Mouse (Mus musculus) neural tube, embryonic 14.5 days (tissue): ENCODE results near the gene Rbp1. TPM values are rescaled to one million over a fixed set of nuclear protein-coding genes. Genes with fewer than 3 reads are reported as not detected.

Experiments
- ATAC-seq: fragments of 200-750 bp; cut with Nextera tagmentation; 2 replicates; pipeline ENCODE4 v1.8.0; 2017; ENCODE audit warnings: low read depth, mild to moderate bottlenecking, moderate TSS enrichment, moderate library complexity
- H3K27ac ChIP-seq: fragments of 300-500 bp; sonication (generic); 2 replicates; pipeline ENCODE4 v1.5.1; 2014; ENCODE audit warnings: low read depth, mild to moderate bottlenecking, control low read depth, low read length, moderate library complexity, mixed read lengths
- H3K27me3 ChIP-seq: fragments of 300-500 bp; sonication (generic); 2 replicates; pipeline ENCODE4 v1.6.1; 2014; ENCODE audit warnings: low read length; ENCODE audit not compliant: control insufficient read depth, insufficient read depth
- H3K36me3 ChIP-seq: fragments of 300-500 bp; sonication (generic); 2 replicates; pipeline ENCODE4 v1.6.1; 2014; ENCODE audit warnings: low read length, mixed read lengths; ENCODE audit not compliant: control insufficient read depth, insufficient read depth
- H3K4me1 ChIP-seq: fragments of 300-500 bp; sonication (generic); 2 replicates; pipeline ENCODE4 v1.6.1; 2014; ENCODE audit warnings: low read length; ENCODE audit not compliant: control insufficient read depth, insufficient read depth
- H3K4me2 ChIP-seq: fragments of 300-500 bp; sonication (generic); 2 replicates; pipeline ENCODE4 v1.6.1; 2014; ENCODE audit warnings: mild to moderate bottlenecking, low read depth, low read length, control low read depth
- H3K4me3 ChIP-seq: fragments of 300-500 bp; sonication (generic); 2 replicates; pipeline ENCODE4 v1.5.1; 2014; ENCODE audit warnings: low read depth, low read length, control low read depth, mixed read lengths
- H3K9ac ChIP-seq: fragments of 300-500 bp; sonication (generic); replicated peaks from 2 replicates; pipeline ENCODE4 v1.6.1; 2014; ENCODE audit warnings: low read depth, mild to moderate bottlenecking, control low read depth, low read length, mixed read lengths
- H3K9me3 ChIP-seq: fragments of 300-500 bp; sonication (generic); 2 replicates; pipeline ENCODE4 v1.6.1; 2016; ENCODE audit warnings: low read length; ENCODE audit not compliant: control insufficient read depth
- WGBS: fragments of 180-500 bp; shearing (Covaris S2); extraction: QIAGEN DNeasy Blood & Tissue Kit; methylation state at CpG from one replicate; pipeline ENCODE4 v1.1.7; 2014; 5-methylcytosine and 5-hydroxymethylcytosine counted together
- polyA plus RNA-seq: library from polyadenylated mRNA; unstranded; fragments of >200 nt; fragmentation: Nextera tagmentation; extraction: Ambion mirVana; gene quantifications from 2 replicates; pipeline ENCODE4 v1.2.1, GENCODE M21; 2014

Gene Rbp1
- polyA plus RNA-seq, 1 experiment from 2014 or later = 49.1 TPM

- Histone ChIP-seq H3K9me3 (no peaks in the 10 kb centered on the region), H3K4me3 (no peak overlapping the region), H3K4me1 (peaks cover 8% of the 10 kb centered on the region), H3K36me3 (no peaks in the 10 kb centered on the region), H3K9ac (no peak overlapping the region), H3K4me2 (no peak overlapping the region), H3K27ac (no peak overlapping the region), H3K27me3 (no peaks in the 10 kb centered on the region; the same call in 1 of the 2 replicates)
- ATAC-seq = no peak
- WGBS = 89% methylated on average over 5 of the region's 5 CpGs
These were observed 69.5 kb downstream of the Rbp1 start for GRCm38 (mm10) chr9:98492212-98492611.

GRCm38 (mm10) chr9:98492821-98493220 lies 70.1 kb downstream of the Rbp1 start:
- H3K27ac ChIP-seq = no peak overlapping the region
- no peaks in the 10 kb centered on the region; the same call in 1 of the 2 replicates for H3K27me3 ChIP-seq
- no peak overlapping the region for H3K4me3 ChIP-seq
- ATAC-seq = no peak
- no peaks in the 10 kb centered on the region for H3K36me3 ChIP-seq
- H3K4me2 ChIP-seq = no peak overlapping the region
- no peak overlapping the region for H3K9ac ChIP-seq
- 93% methylated on average over 1 of the region's 1 CpGs for WGBS
- peaks cover 14% of the 10 kb centered on the region for H3K4me1 ChIP-seq
- no peaks in the 10 kb centered on the region for H3K9me3 ChIP-seq

Other genes starting within 250 kb of the Rbp1 start
- 1.5 and 1.6 TPM in 2 replicates for gene Nmnat3, start 135.5 kb upstream of the Rbp1 start, polyA plus RNA-seq
- gene Rbp2, start 63.2 kb downstream of the Rbp1 start, polyA plus RNA-seq = 1.4 and 1.9 TPM in 2 replicates
- 119 and 154 TPM in 2 replicates for gene Copb2, start 140.8 kb downstream of the Rbp1 start, polyA plus RNA-seq
- gene Mrps22, start 178.7 kb downstream of the Rbp1 start, polyA plus RNA-seq = 50.4 and 54.8 TPM in 2 replicates